Mouse (Mus musculus): ENCODE results near the gene Slc16a7.

The Slc16a7 gene

DNA sequence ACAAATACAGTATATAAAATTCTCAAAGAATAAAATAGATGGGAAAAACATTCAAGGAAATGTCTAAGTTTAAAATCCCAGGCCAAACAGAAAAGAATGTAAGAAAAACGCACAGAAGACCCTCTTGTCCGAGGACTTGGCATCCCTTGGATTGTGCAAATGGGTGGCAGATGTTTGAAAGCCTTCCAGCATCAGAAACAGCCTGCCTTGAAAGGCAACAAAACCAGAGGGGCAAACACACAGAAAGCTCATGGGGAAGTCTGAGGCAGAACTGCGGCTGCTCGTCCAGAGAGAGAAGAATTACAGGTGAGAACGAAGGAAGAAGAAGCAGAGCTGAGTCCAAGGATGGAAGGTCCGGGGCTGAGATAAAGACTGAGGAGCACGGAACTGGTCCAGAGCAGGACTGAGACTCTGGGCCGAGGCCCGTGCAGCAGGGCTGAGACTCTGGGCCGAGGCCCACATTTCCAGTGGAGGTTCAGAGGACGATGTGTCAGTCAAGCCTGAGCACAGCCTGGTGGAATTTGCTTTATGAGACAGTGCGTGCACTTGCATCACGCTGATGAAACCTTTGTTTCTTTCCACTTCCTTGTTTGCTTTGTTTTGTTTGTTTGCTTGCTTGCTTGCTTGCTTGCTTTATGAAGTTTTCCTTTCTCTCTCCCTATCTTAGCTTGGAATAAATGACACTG lies 65.0 kb downstream of the Slc16a7 start:
- no peak for DNase-seq (ENCODE audit: low spot score in 2 of 2)

DNA sequence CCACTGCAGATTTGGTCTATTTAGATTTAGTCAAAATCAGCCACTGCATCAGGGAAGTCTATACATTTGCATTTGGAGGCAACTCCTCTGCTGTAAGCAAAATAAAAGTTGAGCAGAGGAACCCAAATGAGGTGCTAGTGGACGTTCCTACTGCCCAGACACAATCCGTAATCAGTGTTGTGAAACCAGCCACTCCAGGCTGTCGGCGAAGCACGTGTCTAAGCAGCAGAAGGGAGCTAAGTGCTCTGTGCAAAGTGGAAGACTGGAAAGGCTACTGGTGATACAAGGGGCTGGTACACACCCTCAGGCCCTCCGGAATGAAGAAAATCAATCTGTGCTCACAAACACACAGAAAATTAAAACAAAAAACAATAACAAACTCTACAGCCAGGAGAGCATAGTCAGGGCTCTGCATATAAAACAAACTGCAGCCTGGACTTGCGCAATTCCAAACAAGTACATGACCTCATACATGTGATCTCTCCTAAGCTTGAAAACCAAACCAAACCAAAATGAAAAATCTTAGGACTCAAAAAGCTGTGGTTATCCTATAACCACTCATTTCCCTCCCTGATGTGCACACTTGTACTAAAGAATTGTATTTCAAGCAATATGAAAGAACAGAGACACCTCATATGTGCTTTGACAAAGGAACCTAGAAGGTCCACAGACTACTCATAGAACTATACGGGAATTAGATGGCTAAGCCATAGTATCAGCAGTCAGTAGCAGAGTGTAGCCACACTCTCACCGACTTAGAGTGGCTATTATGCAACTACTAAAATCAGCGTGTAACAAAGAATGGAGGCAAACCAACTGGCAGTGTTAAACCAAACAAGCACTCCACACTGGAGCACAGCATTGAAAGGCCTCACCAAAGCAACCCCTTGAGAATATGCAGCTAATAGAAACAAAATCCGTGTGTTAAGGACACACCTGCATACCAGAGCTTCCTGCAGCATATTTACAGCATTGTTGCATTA lies 67.5 kb downstream of the Slc16a7 start:
- no peak for DNase-seq (ENCODE audit: low spot score in 2 of 2)

DNA sequence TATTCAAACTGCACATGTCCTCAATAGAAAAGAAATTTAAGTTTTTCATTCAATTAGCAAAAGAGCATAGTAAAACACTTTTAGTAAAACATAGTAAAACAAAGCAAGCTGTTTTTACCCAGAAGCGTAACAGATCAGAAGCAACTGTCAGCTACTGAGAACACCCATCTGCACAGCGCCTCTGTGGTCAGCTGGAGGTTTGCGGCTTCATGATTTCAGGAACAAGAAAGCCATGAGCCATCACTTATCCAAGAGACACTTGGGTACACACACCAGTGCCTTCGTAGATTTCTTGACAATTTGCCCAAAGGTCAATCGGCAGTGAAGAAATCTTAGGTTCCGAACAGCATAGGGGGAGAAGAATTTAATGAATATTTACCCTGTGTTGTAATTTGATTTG lies 71.9 kb downstream of the Slc16a7 start:
- no peak for DNase-seq (ENCODE audit: low spot score in 2 of 2)

- DNase-seq (ENCODE audit: low spot score in 2 of 2), result no peak
Observed at GRCm38 (mm10) chr10:125310855-125311254, 78.4 kb downstream of the Slc16a7 start.

DNA sequence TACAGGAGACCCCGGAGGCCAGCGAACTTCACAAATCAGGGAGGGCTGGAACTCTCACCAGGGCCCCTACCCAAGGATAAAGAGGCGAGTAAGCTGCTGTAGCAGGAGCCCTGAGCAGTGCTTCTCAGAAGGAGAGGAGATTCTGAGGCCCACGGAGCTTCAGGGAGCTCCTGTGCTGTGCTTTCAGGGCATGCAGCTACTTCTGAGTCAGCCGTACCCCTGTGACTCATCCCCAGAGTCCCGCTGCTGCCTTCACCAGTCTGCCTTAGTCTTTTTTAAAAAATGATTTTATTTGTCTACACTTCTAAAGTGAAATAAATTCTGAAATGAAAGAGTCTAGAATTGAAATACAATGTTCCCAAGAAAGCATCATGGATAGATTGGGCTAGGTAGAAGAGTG lies 91.2 kb downstream of the Slc16a7 start:
- peak; percentile 63 to 65 for DNase-seq (ENCODE audit: low spot score in 2 of 2)

DNA sequence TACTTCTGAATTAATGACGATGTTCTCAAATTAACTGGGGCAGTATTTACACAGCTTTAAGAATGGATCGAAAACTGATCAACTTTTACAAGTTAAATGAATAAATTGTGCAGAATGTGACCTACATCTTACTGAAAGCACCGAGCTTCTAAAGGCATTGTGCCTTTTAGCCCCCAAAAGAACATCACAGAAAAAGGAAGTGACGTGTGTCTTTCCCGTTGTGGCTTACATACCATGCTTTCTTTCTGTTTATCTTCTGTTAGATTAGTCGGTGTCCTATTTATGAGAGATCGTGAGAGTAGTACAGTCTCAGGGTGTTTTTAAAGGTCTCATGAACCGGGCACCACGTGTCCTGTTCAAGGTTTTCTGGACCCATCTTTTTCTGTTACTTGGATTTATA lies 98.9 kb downstream of the Slc16a7 start:
- DNase-seq (ENCODE audit: low spot score in 2 of 2), result no peak

DNA sequence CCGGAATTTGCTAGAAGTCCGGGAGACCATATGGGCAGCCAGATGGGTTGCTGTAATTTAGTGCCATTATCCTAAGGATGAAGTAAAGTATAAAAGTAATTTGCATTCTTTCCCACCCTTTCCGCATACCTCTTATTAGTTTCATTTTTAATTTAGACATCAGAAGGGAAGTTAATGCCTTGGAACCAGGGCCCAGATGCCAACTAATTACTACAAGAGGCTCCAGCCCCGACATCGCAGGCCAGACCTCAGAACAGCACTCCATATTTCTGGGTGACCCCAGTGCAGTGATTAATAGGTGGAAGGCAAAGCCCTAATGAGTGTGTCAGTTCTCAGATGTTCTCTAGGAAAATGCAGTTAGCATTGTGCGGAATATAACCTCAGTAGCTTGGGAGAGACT lies 100.7 kb downstream of the Slc16a7 start:
- no peak for DNase-seq (ENCODE audit: low spot score in 2 of 2)

DNA sequence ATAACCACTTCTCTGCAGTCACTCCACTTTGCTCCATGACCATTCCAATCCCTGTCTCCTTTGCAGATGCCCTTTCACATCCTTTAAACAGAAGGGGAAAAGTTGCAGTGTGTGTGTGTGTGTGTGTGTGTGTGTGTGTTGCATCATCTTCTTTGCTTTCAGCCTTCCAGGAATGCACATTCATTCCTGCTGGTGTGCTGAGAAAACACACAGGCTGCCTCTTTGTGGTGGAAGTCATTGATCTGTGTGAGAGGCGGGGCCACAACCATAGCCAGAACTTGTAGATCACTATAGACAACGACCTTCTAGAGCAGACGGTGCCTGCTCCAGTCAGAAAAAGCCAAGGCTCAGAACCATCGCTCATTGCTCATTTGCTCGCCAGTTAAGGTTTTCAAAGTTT lies 103.9 kb downstream of the Slc16a7 start:
- DNase-seq (ENCODE audit: low spot score in 2 of 2), result no peak

DNA sequence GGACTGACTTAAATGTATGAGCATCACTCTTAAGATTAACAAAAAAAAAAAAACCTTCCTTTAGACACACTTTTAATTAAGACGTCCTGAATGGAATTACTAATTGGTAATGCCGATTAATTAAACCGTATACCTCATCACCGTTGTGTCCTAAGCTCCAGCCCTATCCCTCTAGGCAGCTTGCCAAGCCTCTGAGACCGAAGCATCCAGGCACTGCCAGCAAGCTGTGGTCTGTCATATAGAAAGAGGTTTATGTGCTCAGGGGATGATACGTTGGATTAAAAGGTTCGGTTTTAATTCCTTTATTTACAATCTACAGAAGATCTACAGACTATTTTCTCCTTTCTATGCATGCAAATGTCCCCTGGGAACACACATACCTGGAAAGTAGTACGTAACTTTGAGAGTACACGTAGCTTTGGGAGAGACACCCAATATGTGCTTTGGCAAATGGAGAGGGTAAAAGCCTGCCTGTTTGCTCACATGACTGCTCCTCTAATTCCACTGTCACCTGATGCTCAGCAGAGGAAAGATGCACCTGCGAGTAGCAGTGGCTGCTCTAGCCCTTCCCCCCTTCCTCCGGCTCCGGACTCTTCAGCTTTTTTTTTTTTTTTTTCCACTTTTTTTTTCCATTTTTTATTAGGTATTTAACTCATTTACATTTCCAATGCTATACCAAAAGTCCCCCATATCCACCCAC lies 114.0 kb downstream of the Slc16a7 start:
- no peak for DNase-seq (ENCODE audit: low spot score in 2 of 2)

GRCm38 (mm10) chr10:125274519-125275148 lies 114.6 kb downstream of the Slc16a7 start:
- no peak for DNase-seq (ENCODE audit: low spot score in 2 of 2)

DNA sequence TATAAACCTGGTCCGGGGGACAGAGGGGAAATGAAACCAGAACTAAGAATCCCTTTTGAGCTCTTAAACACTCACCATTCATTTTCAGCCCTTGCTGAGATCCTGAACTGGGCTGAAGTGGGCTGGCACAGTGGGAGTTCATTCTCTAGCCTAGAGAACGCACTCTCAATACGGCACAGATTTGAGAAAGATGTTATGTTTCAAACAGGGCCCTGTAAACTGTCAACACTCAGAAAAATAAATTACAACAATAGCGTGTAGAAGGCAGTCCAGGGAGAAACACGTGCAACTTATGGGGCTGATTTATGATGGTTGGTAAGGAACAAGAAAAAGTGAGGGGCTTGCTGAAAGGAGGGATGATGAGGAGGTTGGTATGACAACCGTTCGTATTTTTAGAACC lies 115.5 kb downstream of the Slc16a7 start:
- no peak for DNase-seq (ENCODE audit: low spot score in 2 of 2)

DNA sequence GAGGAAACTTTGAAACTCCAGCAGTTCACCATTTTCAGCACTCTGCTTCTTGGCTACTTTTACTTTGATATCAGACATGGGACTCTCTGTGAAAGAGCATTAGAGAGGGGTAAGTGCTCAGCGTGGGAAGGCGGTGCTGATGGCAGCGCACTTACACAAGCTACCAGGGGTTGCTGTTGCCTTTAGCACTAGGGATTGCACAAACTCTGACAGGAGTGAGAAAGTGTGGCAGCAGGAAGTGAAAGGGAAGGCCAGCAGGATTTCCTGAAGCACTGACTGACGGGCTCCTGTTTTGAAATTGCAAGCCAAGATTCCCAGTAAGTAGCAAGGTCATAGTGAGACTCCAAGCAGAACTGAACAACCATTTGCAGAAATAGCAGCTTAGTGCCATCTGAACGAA lies 117.8 kb downstream of the Slc16a7 start:
- no peak for DNase-seq (ENCODE audit: low spot score in 2 of 2)

DNA sequence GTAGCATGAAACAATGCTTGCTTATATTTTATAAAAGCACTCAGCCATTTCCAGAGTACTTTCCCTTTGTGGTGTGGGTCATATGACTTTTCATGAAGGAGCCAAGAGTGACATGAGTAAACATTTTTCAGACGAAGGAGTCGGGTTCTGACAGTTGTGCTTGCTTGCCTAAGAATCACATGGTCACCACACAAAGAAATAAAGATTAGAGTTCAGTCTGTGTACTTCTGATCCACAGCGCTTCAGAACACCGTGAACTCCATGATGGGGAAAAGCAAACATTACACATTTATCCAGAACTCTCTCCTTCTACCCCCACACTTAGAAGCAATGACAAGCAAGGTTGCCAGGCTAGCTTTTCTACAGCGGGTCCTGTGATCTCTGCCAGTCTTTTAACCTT lies 119.0 kb downstream of the Slc16a7 start:
- no peak for DNase-seq (ENCODE audit: low spot score in 2 of 2)

DNA sequence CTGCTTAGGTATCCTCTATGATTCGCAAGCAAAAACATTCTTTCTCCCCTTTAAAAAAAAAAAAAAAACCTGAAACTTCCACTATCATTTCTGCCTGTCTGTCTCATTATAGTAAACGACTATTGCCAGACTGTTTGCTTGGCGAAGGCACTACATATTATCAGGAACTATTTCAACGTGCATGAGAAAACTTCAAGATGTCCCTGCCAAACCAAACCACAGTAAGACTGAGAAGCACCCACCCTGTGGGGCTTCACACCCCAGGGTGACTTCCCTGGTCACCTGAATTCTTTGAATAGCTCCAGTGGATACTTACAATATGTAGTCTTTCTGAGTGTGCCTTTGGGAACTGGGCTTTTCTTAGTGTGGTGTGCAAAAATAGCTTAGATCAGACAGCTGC lies 122.9 kb downstream of the Slc16a7 start:
- DNase-seq (ENCODE audit: low spot score in 2 of 2), result no peak

- no peak for DNase-seq (ENCODE audit: low spot score in 2 of 2)
Observed at GRCm38 (mm10) chr10:125265901-125266300, 123.4 kb downstream of the Slc16a7 start.

GRCm38 (mm10) chr10:125265467-125265866 lies 123.8 kb downstream of the Slc16a7 start:
- DNase-seq (ENCODE audit: low spot score in 2 of 2), result no peak

DNA sequence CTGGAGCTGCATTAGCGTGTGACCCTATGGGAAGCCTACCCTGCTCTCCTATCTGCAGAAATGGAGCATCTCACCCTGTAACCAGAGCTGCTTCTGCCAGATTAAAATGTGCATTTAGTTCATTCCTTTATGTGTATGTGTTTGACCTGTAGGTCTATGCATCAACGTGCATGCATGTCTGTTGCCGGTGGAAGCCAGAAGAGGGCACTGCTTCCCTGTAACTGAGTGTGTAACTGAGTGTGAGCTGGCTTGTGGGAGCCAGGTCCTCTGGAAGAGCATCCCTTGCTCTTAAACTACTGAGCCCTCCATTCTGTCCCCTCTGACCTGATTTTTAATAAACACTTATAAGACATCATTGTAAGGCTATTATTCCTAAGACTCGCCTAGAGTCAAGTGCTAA lies 124.3 kb downstream of the Slc16a7 start:
- DNase-seq (ENCODE audit: low spot score in 2 of 2), result peak; percentile 66 to 71

- no peak for DNase-seq (ENCODE audit: low spot score in 2 of 2)
Observed at GRCm38 (mm10) chr10:125255904-125256303, 133.4 kb downstream of the Slc16a7 start.

DNA sequence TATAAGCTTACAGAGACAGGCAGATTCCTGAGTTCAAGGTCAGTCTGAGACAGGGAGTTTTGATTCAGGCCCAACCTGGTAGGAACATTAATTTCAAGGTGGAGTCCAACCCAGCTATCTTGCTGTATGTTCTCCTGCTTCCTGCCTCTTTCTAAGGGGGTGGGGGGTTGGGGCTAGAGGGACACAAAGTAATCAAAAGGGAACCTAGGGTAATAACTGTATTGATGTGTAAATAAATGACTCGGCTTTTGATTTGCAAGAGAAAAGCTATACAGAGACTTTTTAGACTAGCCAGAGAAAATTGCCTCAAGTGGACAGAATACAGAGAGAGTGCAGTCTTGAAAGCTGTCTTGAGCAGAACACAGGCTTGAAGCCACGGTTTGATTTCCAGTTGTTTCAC lies 174.7 kb downstream of the Slc16a7 start:
- DNase-seq (ENCODE audit: low spot score in 2 of 2), result no peak

GRCm38 (mm10) chr10:125213805-125214204 lies 175.5 kb downstream of the Slc16a7 start:
- no peak for DNase-seq (ENCODE audit: low spot score in 2 of 2)

GRCm38 (mm10) chr10:125187544-125187943 lies 201.7 kb downstream of the Slc16a7 start:
- DNase-seq (ENCODE audit: low spot score in 2 of 2), result peak in 1 of 2 experiments; percentile 40

DNA sequence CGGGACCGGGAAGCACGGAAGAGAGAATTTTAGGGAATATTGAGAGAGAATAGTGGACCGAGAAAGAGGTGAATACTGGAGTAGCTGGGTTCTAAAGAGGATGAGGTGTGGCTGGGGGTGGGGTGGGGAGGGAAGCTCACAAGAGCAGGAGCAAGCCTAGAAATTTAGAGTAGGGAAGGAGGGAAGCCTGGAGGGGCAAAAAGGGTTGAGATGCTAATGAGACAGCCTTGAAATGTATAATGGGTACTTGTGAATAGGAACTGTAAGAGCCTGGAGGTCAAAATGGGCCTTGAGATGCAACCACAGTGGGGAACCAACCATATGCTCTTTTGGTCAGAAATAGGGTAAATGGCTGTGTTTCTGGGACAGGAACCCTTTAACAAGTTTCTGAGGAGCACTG lies 203.9 kb downstream of the Slc16a7 start:
- no peak for DNase-seq (ENCODE audit: low spot score in 2 of 2)
